Mouse (Mus musculus): Measurements from ENCODE around the gene Alox12. TPM values are rescaled to one million over a fixed set of nuclear protein-coding genes. Genes with fewer than 3 reads are reported as not detected.

Alox12 gene
- polyA plus RNA-seq (2012) = 0.03 and 0.05 TPM in 2 replicates

DNA sequence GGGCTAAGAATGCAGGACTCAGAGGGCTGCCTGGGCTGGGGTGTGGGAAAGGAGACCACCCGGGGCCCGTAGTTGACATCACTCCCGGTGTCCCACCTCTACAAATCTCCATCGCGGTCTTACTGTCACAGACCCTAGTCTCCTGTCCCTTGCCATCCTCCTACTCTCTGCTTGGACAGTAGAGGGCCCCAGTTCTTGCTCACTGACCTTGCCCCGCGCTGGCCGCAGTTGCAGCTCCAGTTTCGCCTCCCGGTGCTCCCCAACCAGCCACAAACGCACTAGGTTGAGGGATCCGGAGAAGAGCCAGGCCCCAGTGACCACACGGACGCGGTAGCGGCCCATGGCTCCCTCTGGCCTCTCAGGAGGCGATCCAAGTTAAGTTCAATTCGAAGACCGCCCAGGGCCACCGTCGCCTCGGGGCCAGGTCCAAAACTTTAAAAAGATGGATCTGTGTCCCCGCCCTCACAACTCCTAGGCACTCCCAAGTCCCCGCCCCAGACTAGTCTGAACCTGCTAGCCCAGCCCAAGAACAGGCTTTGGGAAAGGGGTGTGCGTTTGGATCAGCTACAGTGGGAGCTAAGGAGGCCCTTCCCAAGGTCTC lies at the start of gene Alox12:
Gene Alox12 (minus strand): TSS at position 423 of the 601 bp plus-strand sequence.
- Histone ChIP-seq H3K27me3 (ENCODE audit: control insufficient read depth) (peaks cover 72% of the 10 kb centered on the region), H3K4me3 (replicated peaks) (no peak within 1 kb of the TSS)
- no peak for TF ChIP-seq TAL1 (IDR thresholded peaks at IDR 0.05; ENCODE audit: low read length)
- TF ChIP-seq GATA1 (IDR thresholded peaks at IDR 0.05; ENCODE audit: low read length) = no peak

GRCm38 (mm10) chr11:70302293-70302692 lies 47.1 kb upstream of the Alox12 start:
- H3K36me3 ChIP-seq (ENCODE audit: control insufficient read depth) = no peaks in the 10 kb centered on the region
- H3K27me3 ChIP-seq (ENCODE audit: control insufficient read depth) = no peaks in the 10 kb centered on the region
- TF ChIP-seq TAL1 (IDR thresholded peaks at IDR 0.05; ENCODE audit: low read length) (no peak), GATA1 (IDR thresholded peaks at IDR 0.05; ENCODE audit: low read length) (no peak)
- H3K9me3 ChIP-seq (ENCODE audit: control insufficient read depth, low read length) = no peaks in the 10 kb centered on the region
- H3K4me1 ChIP-seq (ENCODE audit: control insufficient read depth) = no peaks in the 10 kb centered on the region; the same call in 1 of the 2 replicates
- H3K4me3 ChIP-seq (replicated peaks) = no peak overlapping the region

More for the DNA sequence above, at the start of gene Alox12:
- Histone ChIP-seq H3K4me1 (ENCODE audit: control insufficient read depth) (peaks cover 3% of the 10 kb centered on the region; the same call in 1 of the 2 replicates), H3K36me3 (ENCODE audit: control insufficient read depth) (no peaks in the 10 kb centered on the region), H3K9me3 (ENCODE audit: control insufficient read depth, low read length) (peaks cover 3% of the 10 kb centered on the region; the same call in 1 of the 2 replicates)

DNA sequence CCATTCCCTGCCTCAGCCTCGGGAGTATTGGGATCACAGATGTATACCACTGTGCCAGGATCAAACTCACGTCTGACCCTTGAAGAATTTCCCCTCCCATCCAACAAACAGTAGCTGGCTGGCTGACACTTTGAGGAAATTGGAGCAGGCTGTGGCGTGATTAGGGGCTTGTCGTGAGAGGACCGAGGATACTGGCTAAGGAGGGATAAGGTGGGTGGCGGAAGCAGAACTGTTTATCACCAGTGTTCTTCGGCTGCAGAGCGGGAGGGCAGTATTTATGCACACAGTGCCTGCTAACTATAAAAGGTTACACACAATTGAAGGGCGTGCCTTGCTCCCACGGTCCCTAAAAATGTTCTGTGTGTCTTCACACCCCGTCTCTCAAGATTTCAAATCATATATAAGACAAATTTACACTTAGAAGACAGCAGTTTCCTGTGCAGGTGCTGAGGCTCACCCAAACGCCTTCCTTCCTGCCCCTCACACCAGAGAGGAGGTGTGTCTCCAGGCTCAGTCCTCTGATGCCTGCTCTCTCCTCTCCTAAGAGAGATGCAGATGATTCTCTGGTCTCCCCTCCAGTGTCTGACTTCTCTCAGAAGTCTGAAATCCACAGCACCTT lies 42.8 kb upstream of the Alox12 start:
- TF ChIP-seq TAL1 (IDR thresholded peaks at IDR 0.05; ENCODE audit: low read length) = no peak
- TF ChIP-seq GATA1 (IDR thresholded peaks at IDR 0.05; ENCODE audit: low read length) = no peak
- Histone ChIP-seq H3K4me3 (replicated peaks) (no peak overlapping the region), H3K36me3 (ENCODE audit: control insufficient read depth) (no peaks in the 10 kb centered on the region), H3K4me1 (ENCODE audit: control insufficient read depth) (no peaks in the 10 kb centered on the region; the same call in 1 of the 2 replicates), H3K27me3 (ENCODE audit: control insufficient read depth) (no peaks in the 10 kb centered on the region), H3K9me3 (ENCODE audit: control insufficient read depth, low read length) (no peaks in the 10 kb centered on the region)

- Histone ChIP-seq H3K27me3 (ENCODE audit: control insufficient read depth) (no peaks in the 10 kb centered on the region), H3K9me3 (ENCODE audit: control insufficient read depth, low read length) (no peaks in the 10 kb centered on the region), H3K36me3 (ENCODE audit: control insufficient read depth) (no peaks in the 10 kb centered on the region), H3K4me3 (replicated peaks) (no peak overlapping the region), H3K4me1 (ENCODE audit: control insufficient read depth) (no peaks in the 10 kb centered on the region; the same call in 1 of the 2 replicates)
- TF ChIP-seq GATA1 (IDR thresholded peaks at IDR 0.05; ENCODE audit: low read length) (no peak), TAL1 (IDR thresholded peaks at IDR 0.05; ENCODE audit: low read length) (no peak)
These were observed 42.3 kb upstream of the Alox12 start for GRCm38 (mm10) chr11:70297405-70297804.

GRCm38 (mm10) chr11:70293881-70294280 lies 38.7 kb upstream of the Alox12 start:
- no peak overlapping the region for H3K4me3 ChIP-seq (replicated peaks)
- no peaks in the 10 kb centered on the region for H3K9me3 ChIP-seq (ENCODE audit: control insufficient read depth, low read length)
- H3K27me3 ChIP-seq (ENCODE audit: control insufficient read depth) = no peaks in the 10 kb centered on the region
- H3K4me1 ChIP-seq (ENCODE audit: control insufficient read depth) = no peaks in the 10 kb centered on the region; the same call in 1 of the 2 replicates
- TF ChIP-seq TAL1 (IDR thresholded peaks at IDR 0.05; ENCODE audit: low read length) = no peak
- TF ChIP-seq GATA1 (IDR thresholded peaks at IDR 0.05; ENCODE audit: low read length) = no peak
- H3K36me3 ChIP-seq (ENCODE audit: control insufficient read depth) = no peaks in the 10 kb centered on the region

GRCm38 (mm10) chr11:70291235-70291634 lies 36.1 kb upstream of the Alox12 start:
- Histone ChIP-seq H3K9me3 (ENCODE audit: control insufficient read depth, low read length) (no peaks in the 10 kb centered on the region), H3K36me3 (ENCODE audit: control insufficient read depth) (no peaks in the 10 kb centered on the region), H3K4me1 (ENCODE audit: control insufficient read depth) (no peaks in the 10 kb centered on the region), H3K27me3 (ENCODE audit: control insufficient read depth) (no peaks in the 10 kb centered on the region), H3K4me3 (replicated peaks) (no peak overlapping the region)
- TF ChIP-seq TAL1 (IDR thresholded peaks at IDR 0.05; ENCODE audit: low read length) = no peak
- no peak for TF ChIP-seq GATA1 (IDR thresholded peaks at IDR 0.05; ENCODE audit: low read length)

GRCm38 (mm10) chr11:70289236-70289635 lies 34.1 kb upstream of the Alox12 start:
- Histone ChIP-seq H3K27me3 (ENCODE audit: control insufficient read depth) (no peaks in the 10 kb centered on the region), H3K4me1 (ENCODE audit: control insufficient read depth) (no peaks in the 10 kb centered on the region), H3K36me3 (ENCODE audit: control insufficient read depth) (no peaks in the 10 kb centered on the region), H3K9me3 (ENCODE audit: control insufficient read depth, low read length) (no peaks in the 10 kb centered on the region), H3K4me3 (replicated peaks) (no peak overlapping the region)
- TF ChIP-seq GATA1 (IDR thresholded peaks at IDR 0.05; ENCODE audit: low read length) = no peak
- no peak for TF ChIP-seq TAL1 (IDR thresholded peaks at IDR 0.05; ENCODE audit: low read length)

DNA sequence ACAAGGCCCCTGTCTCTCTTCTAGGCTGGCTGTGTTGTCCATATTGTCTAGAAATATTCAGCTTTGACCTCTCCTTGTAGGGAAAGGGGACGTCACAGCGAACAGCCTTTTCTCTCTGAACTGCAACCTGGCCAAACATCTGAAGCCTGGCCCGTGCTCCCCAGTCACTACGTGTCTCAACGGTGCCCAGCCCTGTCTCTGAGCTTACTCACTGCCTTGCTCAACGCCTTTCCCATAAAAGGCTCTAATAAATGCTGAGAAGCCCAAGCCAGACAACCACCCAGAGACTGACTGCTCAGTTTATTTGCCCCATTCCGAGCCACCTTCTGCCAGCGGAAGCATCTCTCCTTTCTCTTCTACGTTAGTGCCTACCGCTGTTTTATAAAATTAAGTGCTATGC lies 32.9 kb upstream of the Alox12 start:
- no peaks in the 10 kb centered on the region for H3K4me1 ChIP-seq (ENCODE audit: control insufficient read depth)
- H3K36me3 ChIP-seq (ENCODE audit: control insufficient read depth) = no peaks in the 10 kb centered on the region
- TF ChIP-seq GATA1 (IDR thresholded peaks at IDR 0.05; ENCODE audit: low read length) = no peak
- TF ChIP-seq TAL1 (IDR thresholded peaks at IDR 0.05; ENCODE audit: low read length) = no peak
- H3K4me3 ChIP-seq (replicated peaks) = no peak overlapping the region
- H3K27me3 ChIP-seq (ENCODE audit: control insufficient read depth) = no peaks in the 10 kb centered on the region
- H3K9me3 ChIP-seq (ENCODE audit: control insufficient read depth, low read length) = no peaks in the 10 kb centered on the region

DNA sequence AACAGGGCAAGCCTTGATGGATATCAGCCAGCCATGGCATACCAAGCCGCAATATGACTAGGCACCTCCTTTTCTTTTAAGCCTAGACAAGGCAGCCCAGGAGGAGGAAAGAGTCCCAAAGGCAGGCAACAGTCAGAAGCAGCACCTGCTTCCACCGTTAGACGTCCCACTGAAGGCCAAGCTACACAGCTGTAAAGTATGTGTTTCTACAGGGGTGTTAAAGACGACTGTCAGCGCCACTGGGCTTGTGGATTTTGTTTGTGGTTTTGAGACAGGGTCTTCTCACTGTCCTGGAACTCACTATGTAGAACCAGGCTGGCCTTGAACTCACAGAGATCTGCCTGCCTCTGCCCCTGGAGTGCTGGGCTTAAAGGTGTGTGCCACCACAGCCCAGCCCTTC lies 30.5 kb upstream of the Alox12 start:
- Histone ChIP-seq H3K4me3 (replicated peaks) (no peak overlapping the region), H3K27me3 (ENCODE audit: control insufficient read depth) (no peaks in the 10 kb centered on the region), H3K36me3 (ENCODE audit: control insufficient read depth) (no peaks in the 10 kb centered on the region), H3K4me1 (ENCODE audit: control insufficient read depth) (no peaks in the 10 kb centered on the region), H3K9me3 (ENCODE audit: control insufficient read depth, low read length) (no peaks in the 10 kb centered on the region)
- TF ChIP-seq TAL1 (IDR thresholded peaks at IDR 0.05; ENCODE audit: low read length) (no peak), GATA1 (IDR thresholded peaks at IDR 0.05; ENCODE audit: low read length) (no peak)

Measured in erythroblast, embryonic 14.5 days (primary cell).